Mouse (Mus musculus): Measurements from ENCODE around the gene Cpb1. TPM values are rescaled to one million over a fixed set of nuclear protein-coding genes. Genes with fewer than 3 reads are reported as not detected.
A peak's percentile ranks its signal among the peaks of the same experiment; 100 is the strongest.

The Cpb1 gene
- polyA plus RNA-seq, 1 experiment = not detected

DNA sequence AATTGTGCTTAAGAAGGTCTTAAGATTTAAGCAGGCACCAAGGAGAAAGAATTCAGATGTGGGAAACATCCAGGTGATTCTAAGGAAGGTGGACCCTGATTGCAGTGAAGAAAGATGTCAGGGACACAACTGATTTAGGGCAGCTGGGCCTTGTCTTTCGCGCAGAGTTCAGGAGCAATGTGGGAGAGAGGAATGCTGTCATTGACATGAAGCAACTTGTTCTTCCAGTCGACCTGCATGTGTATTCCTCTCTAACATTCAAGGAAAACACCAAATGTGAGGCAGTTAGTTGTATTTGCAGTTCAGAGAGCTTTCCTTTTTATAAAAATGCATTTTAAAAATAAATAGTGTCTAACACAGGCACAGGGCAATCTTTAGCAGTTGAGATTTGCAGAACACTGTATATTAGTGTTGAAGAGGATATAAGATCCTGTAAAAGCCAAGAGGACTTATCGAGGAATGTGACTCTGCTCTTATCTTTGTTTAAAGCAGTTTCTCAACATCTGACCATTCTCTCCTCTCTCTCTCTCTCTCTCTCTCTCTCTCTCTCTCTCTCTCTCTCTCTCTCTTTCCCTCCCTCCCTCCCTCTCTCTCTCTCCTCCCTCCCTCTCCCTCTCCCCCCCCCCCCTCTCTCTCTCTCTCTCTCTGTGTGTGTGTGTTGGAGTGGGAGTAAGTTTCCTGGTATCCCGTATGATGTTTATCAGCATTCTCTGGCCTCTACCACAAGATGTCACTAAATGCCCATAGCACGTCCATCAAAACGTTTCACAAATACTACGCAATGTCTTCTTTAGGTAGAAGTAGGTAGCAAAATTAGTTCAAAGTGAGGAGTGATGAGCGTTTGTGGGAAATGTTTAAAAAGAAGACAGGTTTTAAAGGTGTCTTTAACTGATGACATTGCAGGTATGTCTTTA lies 20.7 kb downstream of the Cpb1 start:
- H3K4me3 ChIP-seq (ENCODE audit: insufficient read depth, low read length) = no peak overlapping the region
- no peaks in the 10 kb centered on the region for H3K4me1 ChIP-seq (ENCODE audit: control insufficient read depth, insufficient read depth, low read length)
- TF ChIP-seq POLR2A (IDR thresholded peaks at IDR 0.05; ENCODE audit: low read depth, low read length) (no peak), CTCF (IDR thresholded peaks at IDR 0.05; ENCODE audit: borderline replicate concordance, insufficient read depth, low read length) (0 out of 2 replicates have a peak, but pooled peaks have one; percentile 9)
- no peak overlapping the region for H3K27ac ChIP-seq (ENCODE audit: insufficient read depth, low read length)

GRCm38 (mm10) chr3:20243913-20244312 lies 31.6 kb downstream of the Cpb1 start:
- H3K4me1 ChIP-seq (ENCODE audit: control insufficient read depth, insufficient read depth, low read length) = no peaks in the 10 kb centered on the region
- no peak overlapping the region for H3K4me3 ChIP-seq (ENCODE audit: insufficient read depth, low read length)
- H3K27ac ChIP-seq (ENCODE audit: insufficient read depth, low read length) = no peak overlapping the region
- TF ChIP-seq POLR2A (IDR thresholded peaks at IDR 0.05; ENCODE audit: low read depth, low read length) = no peak
- TF ChIP-seq CTCF (IDR thresholded peaks at IDR 0.05; ENCODE audit: borderline replicate concordance, insufficient read depth, low read length) = no peak

GRCm38 (mm10) chr3:20242050-20242449 lies 33.5 kb downstream of the Cpb1 start, which contains the start of gene Cpa3:
Cpa3 (minus strand) TSS chr3:20242181.
- H3K27ac ChIP-seq (ENCODE audit: insufficient read depth, low read length) = no peak within 1 kb of the TSS
- no peak within 1 kb of the TSS for H3K4me3 ChIP-seq (ENCODE audit: insufficient read depth, low read length)
- no peaks in the 10 kb centered on the region for H3K4me1 ChIP-seq (ENCODE audit: control insufficient read depth, insufficient read depth, low read length)
- TF ChIP-seq POLR2A (IDR thresholded peaks at IDR 0.05; ENCODE audit: low read depth, low read length) (no peak), CTCF (IDR thresholded peaks at IDR 0.05; ENCODE audit: borderline replicate concordance, insufficient read depth, low read length) (no peak)

DNA sequence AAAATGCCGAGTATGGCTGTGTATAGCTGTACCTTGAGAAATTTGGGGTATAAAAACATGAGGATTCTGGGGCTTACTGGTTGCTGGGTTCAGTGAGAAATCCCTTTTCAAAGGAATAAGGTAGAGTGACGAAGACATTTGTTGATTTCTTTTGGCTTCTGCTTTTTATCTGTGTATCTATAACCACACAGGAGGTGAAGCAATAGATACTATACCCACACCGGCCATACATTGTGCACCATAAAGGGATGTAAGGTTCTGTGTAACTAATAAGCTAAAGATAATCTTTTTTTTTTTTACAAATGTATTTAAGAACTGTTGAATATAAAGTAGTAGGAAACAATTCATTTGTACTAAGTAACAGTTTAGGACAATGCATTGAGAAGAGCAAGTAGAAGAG lies 35.8 kb downstream of the Cpb1 start:
- no peak overlapping the region for H3K27ac ChIP-seq (ENCODE audit: insufficient read depth, low read length)
- H3K4me3 ChIP-seq (ENCODE audit: insufficient read depth, low read length) = no peak overlapping the region
- no peaks in the 10 kb centered on the region for H3K4me1 ChIP-seq (ENCODE audit: control insufficient read depth, insufficient read depth, low read length)
- TF ChIP-seq POLR2A (IDR thresholded peaks at IDR 0.05; ENCODE audit: low read depth, low read length) = no peak
- no peak for TF ChIP-seq CTCF (IDR thresholded peaks at IDR 0.05; ENCODE audit: borderline replicate concordance, insufficient read depth, low read length)

DNA sequence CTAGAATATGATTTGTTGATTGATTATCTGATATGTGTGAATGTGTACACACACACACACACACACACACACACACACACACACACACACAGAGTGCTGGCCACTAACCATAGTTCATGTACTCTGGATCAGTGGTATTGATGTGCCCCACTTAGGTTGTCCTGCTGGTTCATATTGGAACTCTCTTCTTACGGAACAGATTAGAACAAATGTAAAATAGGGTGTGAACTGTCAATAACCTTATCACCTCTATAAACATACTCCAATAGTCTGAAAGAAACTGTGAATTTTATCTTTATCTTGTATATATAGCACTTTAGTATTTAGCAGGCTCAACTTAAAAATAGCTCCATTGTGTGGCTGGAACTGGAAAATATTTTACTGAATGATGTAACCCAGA lies 38.6 kb downstream of the Cpb1 start:
- no peak overlapping the region for H3K27ac ChIP-seq (ENCODE audit: insufficient read depth, low read length)
- TF ChIP-seq POLR2A (IDR thresholded peaks at IDR 0.05; ENCODE audit: low read depth, low read length) (no peak), CTCF (IDR thresholded peaks at IDR 0.05; ENCODE audit: borderline replicate concordance, insufficient read depth, low read length) (no peak)
- H3K4me3 ChIP-seq (ENCODE audit: insufficient read depth, low read length) = no peak overlapping the region
- H3K4me1 ChIP-seq (ENCODE audit: control insufficient read depth, insufficient read depth, low read length) = no peaks in the 10 kb centered on the region

- TF ChIP-seq POLR2A (IDR thresholded peaks at IDR 0.05; ENCODE audit: low read depth, low read length) (no peak), CTCF (IDR thresholded peaks at IDR 0.05; ENCODE audit: borderline replicate concordance, insufficient read depth, low read length) (no peak)
These were observed 46.5 kb downstream of the Cpb1 start for GRCm38 (mm10) chr3:20229027-20229426.

DNA sequence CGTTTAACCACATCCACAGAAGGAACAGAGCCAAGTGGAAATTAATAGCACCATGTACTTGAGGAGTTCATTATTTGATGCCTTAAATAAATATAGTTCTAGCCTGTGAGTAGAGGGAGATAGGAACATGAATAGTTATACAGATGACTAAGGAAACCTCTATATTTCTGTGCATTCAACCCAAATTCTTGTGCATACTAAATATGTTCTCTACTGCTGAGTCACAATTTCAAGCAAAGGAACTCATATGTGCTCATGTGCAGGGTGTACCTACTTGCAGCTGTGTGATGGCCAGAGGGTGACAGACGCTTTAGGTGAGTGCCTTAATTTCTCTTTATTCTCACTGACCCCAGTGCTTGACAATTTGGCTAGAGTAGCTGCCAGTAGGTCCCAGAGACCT lies 50.1 kb downstream of the Cpb1 start:
- no peaks in the 10 kb centered on the region for H3K4me1 ChIP-seq (ENCODE audit: control insufficient read depth, insufficient read depth, low read length)
- TF ChIP-seq CTCF (IDR thresholded peaks at IDR 0.05; ENCODE audit: borderline replicate concordance, insufficient read depth, low read length) (no peak), POLR2A (IDR thresholded peaks at IDR 0.05; ENCODE audit: low read depth, low read length) (no peak)
- no peak overlapping the region for H3K27ac ChIP-seq (ENCODE audit: insufficient read depth, low read length)
- no peak overlapping the region for H3K4me3 ChIP-seq (ENCODE audit: insufficient read depth, low read length)

More at GRCm38 (mm10) chr3:20229027-20229426, 46.5 kb downstream of the Cpb1 start:
- H3K4me1 ChIP-seq (ENCODE audit: control insufficient read depth, insufficient read depth, low read length) = no peaks in the 10 kb centered on the region
- H3K4me3 ChIP-seq (ENCODE audit: insufficient read depth, low read length) = no peak overlapping the region
- no peak overlapping the region for H3K27ac ChIP-seq (ENCODE audit: insufficient read depth, low read length)

DNA sequence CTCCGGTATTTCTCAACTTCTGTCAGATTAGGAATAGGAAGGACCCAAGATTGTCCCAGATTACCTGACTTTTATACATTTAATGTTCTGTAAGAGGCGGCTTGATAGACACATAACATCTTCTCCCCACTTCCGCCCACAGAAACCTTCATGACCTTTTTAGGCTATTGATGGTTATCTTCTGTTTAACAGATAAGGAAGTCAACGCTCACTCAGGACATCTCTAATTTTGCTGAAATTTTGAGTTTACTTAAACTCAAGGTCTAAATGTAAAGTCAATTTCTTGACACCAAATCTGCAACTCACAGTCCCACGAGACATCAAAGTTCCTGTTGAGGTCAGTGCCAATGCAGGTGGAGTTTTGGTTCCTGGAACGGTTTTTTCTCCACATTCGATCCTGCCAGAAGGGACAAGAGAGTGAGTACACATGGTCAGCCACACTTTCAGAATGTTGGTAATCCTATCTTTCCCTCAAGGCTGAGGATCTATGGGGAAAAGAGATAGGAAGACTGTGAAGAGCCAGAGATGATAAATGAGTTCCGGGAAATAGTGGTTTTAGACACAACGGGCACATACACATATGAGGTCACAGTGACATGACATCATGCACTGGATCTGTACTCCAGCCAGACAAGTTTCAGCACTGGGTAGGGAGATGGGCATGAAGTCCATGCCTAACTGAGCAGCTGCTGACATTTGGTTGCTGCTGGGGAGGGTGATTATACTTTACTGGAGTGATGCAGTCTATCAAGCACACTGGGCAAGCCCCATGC lies 52.4 kb downstream of the Cpb1 start:
- no peak for TF ChIP-seq POLR2A (IDR thresholded peaks at IDR 0.05; ENCODE audit: low read depth, low read length)
- no peak for TF ChIP-seq CTCF (IDR thresholded peaks at IDR 0.05; ENCODE audit: borderline replicate concordance, insufficient read depth, low read length)

GRCm38 (mm10) chr3:20222136-20222535 lies 53.4 kb downstream of the Cpb1 start:
- TF ChIP-seq POLR2A (IDR thresholded peaks at IDR 0.05; ENCODE audit: low read depth, low read length) (no peak), CTCF (IDR thresholded peaks at IDR 0.05; ENCODE audit: borderline replicate concordance, insufficient read depth, low read length) (no peak)
- Histone ChIP-seq H3K27ac (ENCODE audit: insufficient read depth, low read length) (no peak overlapping the region), H3K4me1 (ENCODE audit: control insufficient read depth, insufficient read depth, low read length) (no peaks in the 10 kb centered on the region), H3K4me3 (ENCODE audit: insufficient read depth, low read length) (no peak overlapping the region)

More for the DNA sequence above, 52.4 kb downstream of the Cpb1 start:
- Histone ChIP-seq H3K27ac (ENCODE audit: insufficient read depth, low read length) (no peak overlapping the region), H3K4me3 (ENCODE audit: insufficient read depth, low read length) (no peak overlapping the region), H3K4me1 (ENCODE audit: control insufficient read depth, insufficient read depth, low read length) (no peaks in the 10 kb centered on the region)

Measured in embryonic fibroblast, embryonic 13.5 days (primary cell).